Mouse (Mus musculus) urinary bladder, postnatal 25 days (tissue): ENCODE measurements around the gene Scamp2.
A peak's percentile ranks its signal among the peaks of the same experiment; 100 is the strongest.

Source experiments
- DNase-seq: peaks from one replicate; pipeline ENCODE4 v3.0.0; 2022; ENCODE audit warnings: low spot score

Scamp2 gene

DNA sequence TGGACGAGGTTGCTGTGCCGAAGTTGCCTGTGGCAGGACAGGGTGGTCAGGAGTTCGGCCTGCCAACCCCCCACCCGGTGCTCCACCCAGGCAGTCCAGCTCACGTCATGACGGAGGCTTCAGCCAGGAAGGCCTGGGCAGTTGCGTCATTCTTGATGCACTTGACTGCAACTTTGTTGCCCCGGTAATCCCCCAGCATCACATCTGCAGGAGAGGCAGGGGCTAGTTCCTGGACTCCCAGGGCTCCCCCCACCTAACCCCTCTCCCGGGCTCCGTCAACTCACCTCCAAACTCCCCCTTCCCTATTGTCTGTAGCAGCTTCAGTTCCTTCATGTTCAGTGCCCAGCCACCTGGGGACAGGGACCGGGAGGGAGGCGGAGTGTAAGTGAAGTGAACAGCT is 68.0 kb downstream of the Scamp2 start:
- DNase-seq = no peak

DNA sequence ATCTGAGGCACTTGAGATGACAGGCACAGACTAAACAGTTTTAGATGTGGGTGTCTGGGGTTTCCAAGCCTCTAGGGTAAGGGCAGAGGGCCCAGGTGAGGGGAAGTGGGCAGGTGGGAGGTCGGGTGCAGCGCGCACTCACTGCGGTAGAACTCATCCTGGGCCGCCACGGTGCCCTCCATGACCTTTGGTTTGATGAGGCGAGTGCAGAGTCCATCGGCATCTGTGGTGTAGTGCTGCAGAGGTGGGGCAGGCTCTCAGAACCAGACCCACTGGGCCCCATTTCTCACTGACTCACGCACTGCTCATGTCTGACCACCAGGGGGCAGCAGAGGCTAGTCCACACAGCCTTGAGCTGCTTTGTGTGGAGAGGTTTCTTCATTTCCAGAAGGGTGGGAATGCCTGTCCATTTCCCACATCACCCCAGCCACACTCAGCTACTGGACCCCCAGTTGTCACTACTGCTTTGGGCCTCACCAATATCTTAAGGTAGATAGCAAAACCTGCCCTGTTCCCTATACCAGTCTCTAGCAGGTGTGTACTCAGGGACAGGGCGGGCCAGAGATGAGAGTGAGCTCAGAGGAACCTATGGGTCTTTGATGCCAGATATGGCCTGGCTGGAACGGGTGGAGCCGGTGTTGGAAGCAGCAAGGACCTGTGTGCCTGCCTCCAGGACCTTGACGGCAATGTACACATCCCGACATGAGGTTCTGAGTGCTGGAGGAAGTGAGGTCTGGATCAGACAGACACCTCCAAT is 68.6 kb downstream of the Scamp2 start:
- DNase-seq = peak; percentile 86

DNA sequence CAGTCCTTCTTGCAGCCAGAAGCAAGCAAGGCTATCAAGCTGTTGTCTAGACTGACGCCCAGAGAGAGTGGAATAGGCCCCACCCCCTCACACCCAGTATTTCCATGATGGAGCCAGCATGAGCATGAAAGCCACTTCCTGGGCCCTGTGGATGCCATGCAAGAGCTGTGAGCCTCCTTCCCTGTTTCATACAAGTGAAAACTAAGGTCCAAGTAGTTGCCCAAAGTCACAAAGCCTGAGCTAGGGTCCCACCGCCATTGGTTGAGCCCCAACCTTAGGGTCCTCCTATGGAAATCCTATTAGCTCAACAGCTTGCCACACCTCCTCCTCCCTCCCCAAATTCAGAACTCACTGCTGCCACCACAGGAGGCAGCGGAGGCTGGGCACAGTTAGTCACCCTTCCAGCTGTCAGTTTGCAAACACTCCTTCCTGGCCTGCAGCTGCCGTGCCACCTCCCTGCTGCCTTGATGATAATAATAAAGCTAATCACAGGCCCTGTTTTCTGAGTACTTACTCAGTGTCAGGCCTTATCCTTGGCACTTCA is 72.8 kb downstream of the Scamp2 start:
- no peak for DNase-seq

DNA sequence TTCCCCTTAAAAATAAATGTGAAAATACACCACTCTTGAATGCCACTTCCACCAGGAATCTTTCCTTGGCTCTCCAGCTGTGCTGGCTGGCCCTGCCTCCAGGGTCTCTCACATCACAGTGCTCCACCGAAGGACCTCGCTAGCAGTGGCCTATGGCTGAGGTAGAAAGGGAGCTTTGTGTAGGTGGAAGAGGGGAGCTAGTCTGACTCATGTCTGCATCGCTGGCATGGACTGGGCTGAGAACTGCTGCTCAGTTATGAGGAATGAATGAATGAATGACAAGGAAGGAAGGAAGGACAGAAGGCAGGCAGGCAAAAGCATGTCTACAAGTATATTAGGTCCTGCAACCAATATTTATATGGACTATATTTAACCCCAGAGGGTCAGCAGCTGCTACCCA is 76.5 kb downstream of the Scamp2 start:
- no peak for DNase-seq

DNA sequence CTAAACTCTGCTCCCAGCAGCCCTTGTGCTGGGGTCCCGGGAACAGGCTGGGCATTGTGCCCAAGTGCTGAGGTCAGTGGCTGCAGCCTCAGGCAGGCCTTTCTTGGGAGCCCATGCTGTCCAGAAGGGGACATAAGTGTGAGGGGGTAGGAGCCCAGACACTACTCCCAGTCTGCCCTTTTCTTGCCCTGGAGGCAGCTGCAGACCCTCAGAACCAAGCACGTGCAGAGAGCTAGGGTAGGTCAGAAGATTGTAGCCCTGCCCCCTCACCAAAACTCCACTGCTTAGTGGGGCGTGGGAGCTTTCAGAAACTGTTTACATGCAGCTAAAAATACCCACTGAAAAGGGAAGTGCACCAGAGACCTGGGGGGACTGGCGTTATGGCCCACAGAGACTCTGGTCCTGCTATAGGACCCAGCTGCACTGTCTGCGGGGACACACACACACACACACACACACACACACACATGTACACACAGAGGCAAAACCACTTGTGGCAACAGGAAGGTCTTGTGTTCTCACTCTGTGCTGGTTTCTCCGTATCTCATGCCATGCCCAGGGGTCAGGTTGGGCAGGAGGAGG is 77.1 kb downstream of the Scamp2 start:
- no peak for DNase-seq
